Mouse (Mus musculus) cortical plate, adult 2 months (tissue): ENCODE measurements around the gene Msn.

Experiments used
- CTCF ChIP-seq: fragments of 200-500 bp; IDR thresholded peaks from 2 replicates; pipeline ENCODE4 v1.5.1; 2011; ENCODE audit warnings: mild to moderate bottlenecking, control low read depth, low read length; ENCODE audit not compliant: insufficient read depth; ENCODE audit errors: extremely low read depth
- POLR2A ChIP-seq: fragments of 200-500 bp; IDR thresholded peaks from 2 replicates; pipeline ENCODE4 v1.6.1; 2011; ENCODE audit warnings: mild to moderate bottlenecking, low read length, control low read depth; ENCODE audit not compliant: insufficient read depth; ENCODE audit errors: extremely low read depth

DNA sequence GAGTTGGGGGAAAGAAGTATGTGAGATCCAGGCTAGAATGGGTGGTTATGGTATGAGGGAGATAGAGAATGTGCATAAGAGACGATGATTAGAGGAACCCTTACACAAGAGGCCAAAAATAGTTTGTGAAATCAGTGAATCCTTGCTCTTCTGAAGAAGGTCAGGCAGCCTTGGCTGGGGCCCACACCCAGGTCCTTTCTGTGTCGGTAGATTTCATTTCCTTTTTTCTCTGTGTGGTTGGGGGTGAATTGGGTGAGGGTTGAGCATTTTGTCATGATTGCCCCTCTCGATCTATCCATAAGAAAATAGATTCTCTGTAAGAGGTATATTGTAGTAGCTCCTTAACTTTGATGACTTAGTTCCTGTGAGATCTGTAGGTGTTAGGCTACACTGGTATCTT is 31.0 kb downstream of the Msn start:
- TF ChIP-seq POLR2A = no peak
- TF ChIP-seq CTCF = no peak
